Mouse (Mus musculus) midbrain, postnatal 0 days (tissue): ENCODE measurements around the gene Prph. TPM values are rescaled to one million over a fixed set of nuclear protein-coding genes. Genes with fewer than 3 reads are reported as not detected.

ENCODE experiments used
- ATAC-seq: fragments of 200-750 bp; cut with Nextera tagmentation; 2 replicates; pipeline ENCODE4 v1.8.0; 2017; ENCODE audit warnings: moderate number of reproducible peaks, mild to moderate bottlenecking, moderate TSS enrichment, moderate library complexity; ENCODE audit not compliant: low FRiP score
- DNase-seq: peaks from one replicate; pipeline ENCODE4 v3.0.0-alpha.2; 2015; ENCODE audit warnings: low spot score
- H3K27ac ChIP-seq: fragments of 300-500 bp; sonication (generic); 2 replicates; pipeline ENCODE4 v1.5.1; 2014; ENCODE audit warnings: low read depth, mild to moderate bottlenecking, low read length, mixed read lengths
- H3K27me3 ChIP-seq: fragments of 300-500 bp; sonication (generic); 2 replicates; pipeline ENCODE4 v1.6.1; 2014; ENCODE audit warnings: low read length, control low read depth, mixed read lengths; ENCODE audit not compliant: insufficient read depth
- H3K36me3 ChIP-seq: fragments of 300-500 bp; sonication (generic); 2 replicates; pipeline ENCODE4 v1.6.1; 2014; ENCODE audit warnings: low read length, control low read depth, mixed read lengths; ENCODE audit not compliant: insufficient read depth
- H3K4me1 ChIP-seq: fragments of 300-500 bp; sonication (generic); 2 replicates; pipeline ENCODE4 v1.6.1; 2014; ENCODE audit warnings: mild to moderate bottlenecking, control low read depth, antibody characterized with exemption, low read length, mixed read lengths; ENCODE audit not compliant: insufficient read depth
- H3K4me2 ChIP-seq: fragments of 300-500 bp; sonication (generic); 2 replicates; pipeline ENCODE4 v1.6.1; 2014; ENCODE audit warnings: low read depth, mild to moderate bottlenecking, low read length, mixed read lengths; ENCODE audit not compliant: poor library complexity, severe bottlenecking
- H3K4me3 ChIP-seq: fragments of 300-500 bp; sonication (generic); 2 replicates; pipeline ENCODE4 v1.5.1; 2014; ENCODE audit warnings: low read depth, mild to moderate bottlenecking, low read length, moderate library complexity
- H3K9ac ChIP-seq: fragments of 300-500 bp; sonication (generic); replicated peaks from 2 replicates; pipeline ENCODE4 v1.6.1; 2014; ENCODE audit warnings: mild to moderate bottlenecking, low read length, moderate library complexity, mixed read lengths; ENCODE audit not compliant: poor library complexity, severe bottlenecking
- H3K9me3 ChIP-seq: fragments of 300-500 bp; sonication (generic); 2 replicates; pipeline ENCODE4 v1.6.1; 2016; ENCODE audit warnings: low read length, control low read depth
- CTCF ChIP-seq: IDR thresholded peaks from 2 replicates; pipeline ENCODE4 v1.5.1; 2016; ENCODE audit warnings: antibody characterized with exemption, mild to moderate bottlenecking
- whole genome bisulfite sequencing: fragments of 180-500 bp; shearing (Covaris S2); extraction: QIAGEN DNeasy Blood & Tissue Kit; methylation state at CpG from one replicate; pipeline ENCODE4 v1.1.7; 2014; 5-methylcytosine and 5-hydroxymethylcytosine counted together
- polyA plus RNA-seq: library from polyadenylated mRNA; unstranded; fragments of >200 nt; fragmentation: Nextera tagmentation; extraction: Ambion mirVana; gene quantifications from 2 replicates; pipeline ENCODE4 v1.2.1, GENCODE M21; 2015
- total RNA-seq: library from RNA; depleted of rRNA; stranded (reverse); fragments of >200 nt; gene quantifications from 2 replicates; pipeline ENCODE4 v1.2.3, GENCODE M21; 2014

The Prph gene
- total and polyA plus RNA-seq, 2 experiments from 2014 or later: 9.1 to 11.2 TPM

GRCm38 (mm10) chr15:99096061-99096793, 41.3 kb downstream of the Prph start:
- no peak for TF ChIP-seq CTCF
- 8% methylated on average over 24 of the region's 24 CpGs for WGBS
- Histone ChIP-seq H3K27ac (no peak overlapping the region), H3K4me2 (peak overlapping the region; percentile 73), H3K9ac (0 out of 2 replicates have a peak overlapping the region, but pooled peaks have one; percentile 4), H3K4me1 (peaks cover 14% of the 10 kb centered on the region), H3K36me3 (no peaks in the 10 kb centered on the region), H3K4me3 (peak overlapping the region; percentile 36), H3K9me3 (no peaks in the 10 kb centered on the region), H3K27me3 (peaks cover 31% of the 10 kb centered on the region)
- ATAC-seq: no peak
- DNase-seq: no peak

GRCm38 (mm10) chr15:99096831-99097500, 42.0 kb downstream of the Prph start:
- Histone ChIP-seq H3K36me3 (no peaks in the 10 kb centered on the region), H3K4me3 (peak overlapping the region; percentile 36), H3K27ac (no peak overlapping the region), H3K9ac (0 out of 2 replicates have a peak overlapping the region, but pooled peaks have one; percentile 19), H3K4me1 (peaks cover 14% of the 10 kb centered on the region), H3K4me2 (peak overlapping the region; percentile 73), H3K27me3 (peaks cover 31% of the 10 kb centered on the region), H3K9me3 (no peaks in the 10 kb centered on the region)
- no peak for TF ChIP-seq CTCF
- DNase-seq (no peak), ATAC-seq (no peak)
- under 1% methylated on average over 36 of the region's 58 CpGs for WGBS

GRCm38 (mm10) chr15:99097840-99098492, 43.0 kb downstream of the Prph start:
- Histone ChIP-seq H3K36me3 (no peaks in the 10 kb centered on the region), H3K27ac (no peak overlapping the region), H3K9me3 (no peaks in the 10 kb centered on the region), H3K4me2 (peak overlapping the region; percentile 73), H3K4me3 (peak overlapping the region; percentile 28), H3K9ac (no peak overlapping the region), H3K27me3 (peaks cover 31% of the 10 kb centered on the region), H3K4me1 (peaks cover 14% of the 10 kb centered on the region)
- WGBS: under 1% methylated on average over 39 of the region's 39 CpGs
- no peak for TF ChIP-seq CTCF
- no peak for DNase-seq
- no peak for ATAC-seq

- H3K9me3 ChIP-seq: no peaks in the 10 kb centered on the region
- peak overlapping the region; percentile 73 for H3K4me2 ChIP-seq
- H3K4me3 ChIP-seq: peak overlapping the region; percentile 28
- WGBS: 4% methylated on average over 9 of the region's 9 CpGs
- no peak for TF ChIP-seq CTCF
- DNase-seq (no peak), ATAC-seq (no peak)
- H3K27me3 ChIP-seq: peaks cover 31% of the 10 kb centered on the region
- H3K36me3 ChIP-seq: no peaks in the 10 kb centered on the region
- peaks cover 14% of the 10 kb centered on the region for H3K4me1 ChIP-seq
- H3K9ac ChIP-seq: no peak overlapping the region
- no peak overlapping the region for H3K27ac ChIP-seq
Observed at GRCm38 (mm10) chr15:99098493-99098861, 43.5 kb downstream of the Prph start.

GRCm38 (mm10) chr15:99099139-99099556, 44.2 kb downstream of the Prph start:
- ATAC-seq: peak; percentile 32; the same call in 1 of the 2 replicates
- H3K27me3 ChIP-seq: peaks cover 31% of the 10 kb centered on the region
- peak; percentile 36 for DNase-seq

More at GRCm38 (mm10) chr15:99099139-99099556, 44.2 kb downstream of the Prph start:
- Histone ChIP-seq H3K4me1 (peaks cover 14% of the 10 kb centered on the region), H3K36me3 (no peaks in the 10 kb centered on the region), H3K27ac (no peak overlapping the region), H3K4me2 (0 out of 2 replicates have a peak overlapping the region, but pooled peaks have one; percentile 24), H3K9me3 (no peaks in the 10 kb centered on the region), H3K9ac (no peak overlapping the region), H3K4me3 (0 out of 2 replicates have a peak overlapping the region, but pooled peaks have one; percentile 7)
- peak; percentile 85 for TF ChIP-seq CTCF
- under 1% methylated on average over 15 of the region's 15 CpGs for WGBS
